Mouse (Mus musculus) ES-Bruce4 (cell line): ENCODE results near the gene Slc39a10. TPM values are rescaled to one million over a fixed set of nuclear protein-coding genes. Genes with fewer than 3 reads are reported as not detected.

Experiments
- H3K27ac ChIP-seq: 2 replicates; pipeline ENCODE4 v1.5.1; 2012; ENCODE audit warnings: low read length, inconsistent platforms; ENCODE audit not compliant: insufficient read depth
- H3K27me3 ChIP-seq: 2 replicates; pipeline ENCODE4 v1.6.1; 2012; ENCODE audit warnings: mild to moderate bottlenecking, low read length, inconsistent platforms; ENCODE audit not compliant: control insufficient read depth, poor library complexity, insufficient read depth, severe bottlenecking
- H3K36me3 ChIP-seq: 2 replicates; pipeline ENCODE4 v1.6.1; 2012; ENCODE audit warnings: inconsistent platforms, mild to moderate bottlenecking, low read length, moderate library complexity; ENCODE audit not compliant: control insufficient read depth, poor library complexity, insufficient read depth, severe bottlenecking
- H3K4me1 ChIP-seq: one replicate; pipeline ENCODE4 v1.8.1; 2011; ENCODE audit warnings: low read length; ENCODE audit not compliant: control insufficient read depth, insufficient read depth
- H3K4me3 ChIP-seq: 2 replicates; pipeline ENCODE4 v1.5.1; 2011; ENCODE audit warnings: low read depth, mild to moderate bottlenecking, low read length
- H3K9ac ChIP-seq: 2 replicates; pipeline ENCODE4 v1.6.1; 2012; ENCODE audit warnings: low read depth, mild to moderate bottlenecking, inconsistent platforms; ENCODE audit not compliant: poor library complexity, severe bottlenecking
- H3K9me3 ChIP-seq: replicated peaks from 2 replicates; pipeline ENCODE4 v1.6.1; 2012; ENCODE audit warnings: mild to moderate bottlenecking, low read length, inconsistent platforms; ENCODE audit not compliant: control insufficient read depth, poor library complexity, insufficient read depth, severe bottlenecking
- CTCF ChIP-seq: IDR thresholded peaks from one replicate; pipeline ENCODE4 v1.8.1; 2011; ENCODE audit warnings: low read depth, low read length
- EP300 ChIP-seq: IDR thresholded peaks from 2 replicates; pipeline ENCODE4 v1.6.1; 2011; ENCODE audit warnings: low read depth, low read length; ENCODE audit not compliant: insufficient read depth
- POLR2A ChIP-seq: IDR thresholded peaks from one replicate; pipeline ENCODE4 v1.8.1; 2011; ENCODE audit warnings: low read length; ENCODE audit not compliant: insufficient read depth
- polyA plus RNA-seq: library from polyadenylated mRNA; stranded (reverse); fragments of >200 nt; gene quantifications from 2 replicates; pipeline ENCODE4 v1.2.4, GENCODE M21; 2011; ENCODE audit warnings: low read depth; ENCODE audit not compliant: missing spikeins, insufficient read depth, insufficient read length

The Slc39a10 gene
- polyA plus RNA-seq, 1 experiment, result 65.6 TPM

DNA sequence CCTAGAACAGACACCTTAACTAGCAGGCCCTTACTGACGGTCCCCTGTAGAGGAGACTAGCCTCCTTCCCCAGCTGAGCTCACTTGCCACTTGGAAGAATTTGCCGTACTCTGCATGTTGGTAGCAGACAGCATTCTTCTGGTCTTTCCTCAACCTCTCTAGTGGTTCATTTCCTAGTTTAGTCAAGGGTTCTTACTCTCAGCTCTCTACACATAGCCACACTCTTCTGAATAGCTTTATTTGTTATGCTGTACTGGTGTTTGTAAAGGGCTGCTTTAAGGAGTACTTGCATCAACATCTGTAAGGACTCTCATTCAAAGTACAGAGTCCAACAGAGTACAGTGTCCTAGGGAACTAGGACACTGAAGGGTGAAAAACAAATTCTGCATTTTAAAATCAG is 29.2 kb downstream of the Slc39a10 start:
- TF ChIP-seq CTCF (no peak), POLR2A (no peak), EP300 (no peak)
- Histone ChIP-seq H3K4me1 (no peaks in the 10 kb centered on the region), H3K27ac (0 out of 2 replicates have a peak overlapping the region, but pooled peaks have one; percentile 48), H3K27me3 (no peaks in the 10 kb centered on the region), H3K4me3 (no peak overlapping the region), H3K9me3 (no peaks in the 10 kb centered on the region), H3K36me3 (no peaks in the 10 kb centered on the region), H3K9ac (no peak overlapping the region)

DNA sequence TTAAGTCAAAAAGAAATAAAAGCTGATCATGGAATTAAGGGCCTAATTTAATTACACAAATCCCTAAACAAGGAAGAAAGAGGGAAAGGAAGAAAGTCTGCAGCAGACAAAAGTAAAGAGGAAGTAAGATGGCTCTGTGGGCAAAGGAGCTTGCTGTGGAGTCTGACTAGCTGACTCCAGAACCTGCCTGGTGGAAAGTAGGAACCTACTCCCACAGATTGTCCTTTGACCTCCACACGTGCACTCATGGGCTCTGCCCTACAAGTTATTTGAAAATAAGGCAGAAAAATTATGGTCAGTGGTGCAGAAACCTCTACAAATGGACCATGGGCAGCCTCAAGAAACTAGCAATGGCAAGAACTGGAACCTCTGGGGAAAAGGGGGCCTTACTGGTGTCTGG is 32.6 kb downstream of the Slc39a10 start:
- Histone ChIP-seq H3K4me1 (no peaks in the 10 kb centered on the region), H3K36me3 (no peaks in the 10 kb centered on the region), H3K9ac (no peak overlapping the region), H3K27me3 (no peaks in the 10 kb centered on the region), H3K9me3 (no peaks in the 10 kb centered on the region), H3K27ac (no peak overlapping the region), H3K4me3 (no peak overlapping the region)
- TF ChIP-seq POLR2A (no peak), CTCF (no peak), EP300 (no peak)

DNA sequence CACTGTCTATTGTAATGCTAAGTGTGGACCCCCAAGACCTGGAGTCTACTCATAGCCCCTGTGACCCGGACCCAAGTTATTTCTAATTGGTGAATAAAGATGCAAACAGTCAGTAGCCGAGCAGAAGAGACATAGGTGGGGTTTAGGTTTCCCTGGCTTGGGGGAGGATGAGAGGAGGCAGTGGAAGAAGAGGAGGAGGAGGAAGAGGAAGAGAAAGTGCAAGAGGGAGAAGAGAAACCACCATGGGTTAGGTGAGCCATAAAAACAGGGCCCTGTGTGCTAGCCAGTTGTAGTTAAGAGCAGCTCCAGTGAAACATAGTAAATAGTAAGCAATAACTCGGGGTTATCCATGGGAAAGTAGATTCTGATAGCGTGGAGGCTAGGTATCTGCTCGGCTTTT is 34.1 kb downstream of the Slc39a10 start:
- no peak for TF ChIP-seq CTCF
- no peak for TF ChIP-seq POLR2A
- no peak for TF ChIP-seq EP300

DNA sequence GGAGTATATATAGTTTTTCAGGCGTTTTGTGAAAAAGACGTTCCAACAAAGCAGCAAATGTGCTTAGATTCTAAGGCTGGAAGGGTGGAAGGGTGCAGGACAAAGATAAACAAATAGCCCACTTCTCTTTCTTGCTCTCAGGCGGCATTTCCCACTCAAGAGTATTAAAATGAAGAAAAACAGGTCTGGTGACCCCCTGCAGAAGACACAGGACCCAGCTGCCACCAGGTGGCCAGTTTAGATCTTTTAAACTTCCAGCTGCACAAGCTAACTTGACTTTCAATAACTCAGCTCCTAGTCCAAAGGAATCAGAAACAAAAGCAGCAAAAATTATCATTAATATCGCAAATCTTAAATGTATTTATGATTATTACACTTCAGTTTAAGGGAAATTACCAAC is 36.2 kb downstream of the Slc39a10 start:
- H3K27me3 ChIP-seq, result no peaks in the 10 kb centered on the region
- H3K36me3 ChIP-seq, result no peaks in the 10 kb centered on the region; the same call in 1 of the 2 replicates
- H3K27ac ChIP-seq, result 0 out of 2 replicates have a peak overlapping the region, but pooled peaks have one; percentile 6
- H3K4me3 ChIP-seq, result no peak overlapping the region
- H3K4me1 ChIP-seq, result no peaks in the 10 kb centered on the region
- H3K9ac ChIP-seq, result no peak overlapping the region
- TF ChIP-seq EP300, result no peak
- no peak for TF ChIP-seq POLR2A
- no peak for TF ChIP-seq CTCF
- no peaks in the 10 kb centered on the region for H3K9me3 ChIP-seq

More for the DNA sequence above, 34.1 kb downstream of the Slc39a10 start:
- no peaks in the 10 kb centered on the region for H3K4me1 ChIP-seq
- H3K27ac ChIP-seq, result no peak overlapping the region
- no peaks in the 10 kb centered on the region for H3K9me3 ChIP-seq
- no peaks in the 10 kb centered on the region for H3K36me3 ChIP-seq
- H3K9ac ChIP-seq, result no peak overlapping the region
- H3K4me3 ChIP-seq, result no peak overlapping the region
- no peaks in the 10 kb centered on the region for H3K27me3 ChIP-seq

DNA sequence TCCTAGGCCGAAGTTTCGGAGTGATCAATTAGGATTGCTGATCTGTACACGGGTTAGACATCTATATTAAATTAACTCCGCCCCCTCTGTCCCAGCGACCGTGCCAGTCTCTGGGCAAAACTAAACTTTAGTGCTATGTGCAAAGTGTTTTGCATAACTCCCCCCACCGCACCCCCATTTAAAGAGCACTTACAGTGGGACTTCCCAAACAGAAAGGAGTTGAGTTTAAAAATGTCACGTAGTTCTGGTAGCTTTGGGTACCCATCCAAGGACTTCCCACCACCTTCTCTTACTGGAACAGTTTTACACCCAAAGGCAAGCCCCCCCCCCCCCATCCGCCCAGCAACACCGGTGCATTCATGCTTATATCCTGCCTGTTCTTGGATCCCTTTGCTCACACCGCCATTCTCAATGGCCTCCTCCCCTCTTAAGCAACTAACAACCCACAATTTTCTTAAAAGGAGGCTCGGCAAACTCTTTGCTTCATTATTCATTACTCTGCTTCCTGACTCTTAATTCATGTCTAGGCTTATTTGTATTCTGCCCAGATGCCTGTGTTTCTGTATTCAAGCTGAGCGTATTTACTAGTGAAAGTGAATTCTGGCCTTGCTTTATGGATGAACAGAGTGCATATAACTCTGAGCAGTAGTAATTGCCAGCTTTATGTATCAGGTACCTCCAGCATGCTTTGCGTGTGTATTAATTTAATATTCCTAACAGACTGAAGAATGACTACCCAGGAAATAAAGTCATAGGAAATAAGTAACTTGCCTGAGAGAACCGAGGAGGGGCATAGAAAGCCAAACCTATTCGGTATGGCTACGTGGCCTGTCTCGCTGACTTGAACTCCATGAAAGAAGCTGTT is 38.4 kb downstream of the Slc39a10 start:
- Histone ChIP-seq H3K9ac (peak overlapping the region; percentile 79), H3K4me1 (no peaks in the 10 kb centered on the region), H3K4me3 (peak overlapping the region; percentile 42), H3K9me3 (no peaks in the 10 kb centered on the region), H3K27me3 (no peaks in the 10 kb centered on the region), H3K27ac (peak overlapping the region; percentile 60), H3K36me3 (no peaks in the 10 kb centered on the region; the same call in 1 of the 2 replicates)
- TF ChIP-seq CTCF, result no peak
- no peak for TF ChIP-seq POLR2A
- TF ChIP-seq EP300, result no peak

DNA sequence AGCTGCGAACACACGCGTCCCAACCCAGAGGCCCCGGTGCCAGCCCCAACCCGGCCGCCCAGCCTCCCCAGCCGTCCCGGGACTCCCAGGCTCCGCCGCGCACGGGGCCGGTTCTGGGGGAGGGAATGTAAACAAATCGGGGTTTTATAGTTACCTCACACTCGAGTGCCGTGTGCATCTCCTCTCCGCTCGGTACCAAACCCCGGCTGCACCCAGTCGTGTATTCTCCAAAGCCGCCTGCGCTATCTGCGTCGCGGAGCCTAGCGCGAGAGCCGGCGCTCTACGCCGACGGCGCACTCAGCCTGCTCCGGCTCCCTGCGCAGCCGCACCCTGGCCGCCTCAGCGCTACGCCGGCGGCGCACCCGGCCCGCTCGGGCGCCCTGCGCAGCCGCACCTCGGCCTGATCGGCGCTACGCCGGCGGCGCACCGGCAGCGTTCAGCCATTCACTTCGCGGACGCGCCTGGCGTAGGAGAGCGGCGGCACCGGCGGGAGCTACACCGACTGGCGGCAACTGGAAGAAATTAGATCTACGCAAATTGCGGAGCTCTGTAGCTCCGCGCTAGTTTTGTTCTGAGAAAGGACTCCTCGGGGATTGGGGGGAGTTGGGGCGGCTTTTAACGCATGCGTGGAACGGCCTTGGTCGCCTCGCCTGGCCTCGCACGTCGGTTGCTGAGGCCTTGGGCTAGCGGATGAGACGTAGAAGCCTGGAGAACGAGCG is 39.2 kb downstream of the Slc39a10 start:
- no peaks in the 10 kb centered on the region; the same call in 1 of the 2 replicates for H3K36me3 ChIP-seq
- no peaks in the 10 kb centered on the region for H3K4me1 ChIP-seq
- no peaks in the 10 kb centered on the region for H3K9me3 ChIP-seq
- peak overlapping the region; percentile 98 for H3K9ac ChIP-seq
- no peak for TF ChIP-seq CTCF
- TF ChIP-seq EP300, result no peak
- TF ChIP-seq POLR2A, result no peak
- peak overlapping the region; percentile 78 for H3K4me3 ChIP-seq
- H3K27me3 ChIP-seq, result no peaks in the 10 kb centered on the region
- peak overlapping the region; percentile 60 for H3K27ac ChIP-seq
